Mouse (Mus musculus) lung, postnatal 10 days (tissue): ENCODE measurements around the gene Emcn.

Experiments used
- DNase-seq: peaks from one replicate; pipeline ENCODE4 v3.0.0; 2021

Gene Emcn

GRCm38 (mm10) chr3:137415451-137416086, 74.7 kb downstream of the Emcn start:
- DNase-seq: peak; percentile 10

- peak; percentile 21 for DNase-seq
These were observed 77.8 kb downstream of the Emcn start for GRCm38 (mm10) chr3:137418636-137419035.

DNA sequence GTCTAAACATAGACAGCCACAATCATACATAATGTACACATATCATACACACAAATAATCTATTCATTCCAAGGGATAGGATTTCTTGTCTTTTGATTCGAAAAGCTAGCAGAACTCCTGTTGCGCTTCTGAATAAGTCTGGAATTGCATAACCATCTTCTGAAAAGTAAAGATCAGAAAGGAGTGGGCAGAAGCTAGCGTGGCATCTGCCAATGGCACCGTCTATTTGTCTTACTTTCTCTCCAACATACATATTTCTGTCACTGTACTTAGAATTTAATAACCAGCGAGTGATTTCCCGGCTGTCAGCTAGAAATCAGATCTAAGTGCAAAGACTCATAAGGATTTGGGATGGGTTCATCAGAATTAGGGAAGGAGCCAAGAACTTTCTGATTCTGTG, 88.6 kb downstream of the Emcn start:
- DNase-seq: no peak

- no peak for DNase-seq
These were observed 124.2 kb downstream of the Emcn start for GRCm38 (mm10) chr3:137464902-137465629.

DNA sequence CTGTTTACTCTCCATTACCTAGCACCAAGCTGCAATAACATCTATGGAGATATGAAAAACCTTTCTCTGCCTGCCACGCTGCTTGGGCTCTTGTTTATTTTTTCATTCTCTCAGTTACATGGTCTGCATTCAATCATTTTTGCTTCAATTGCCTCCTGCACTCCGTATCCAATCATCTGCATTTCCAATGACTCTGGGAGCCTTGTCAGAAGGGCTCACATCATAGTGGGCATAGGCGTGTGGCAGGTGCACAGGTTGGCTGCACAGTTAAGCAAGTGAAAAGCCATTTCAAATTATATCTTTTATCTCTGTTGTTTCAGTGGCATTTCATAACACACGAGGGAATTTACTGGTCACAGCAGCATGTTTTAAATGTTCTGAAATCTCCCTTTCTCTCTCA, 125.1 kb downstream of the Emcn start:
- no peak for DNase-seq

DNA sequence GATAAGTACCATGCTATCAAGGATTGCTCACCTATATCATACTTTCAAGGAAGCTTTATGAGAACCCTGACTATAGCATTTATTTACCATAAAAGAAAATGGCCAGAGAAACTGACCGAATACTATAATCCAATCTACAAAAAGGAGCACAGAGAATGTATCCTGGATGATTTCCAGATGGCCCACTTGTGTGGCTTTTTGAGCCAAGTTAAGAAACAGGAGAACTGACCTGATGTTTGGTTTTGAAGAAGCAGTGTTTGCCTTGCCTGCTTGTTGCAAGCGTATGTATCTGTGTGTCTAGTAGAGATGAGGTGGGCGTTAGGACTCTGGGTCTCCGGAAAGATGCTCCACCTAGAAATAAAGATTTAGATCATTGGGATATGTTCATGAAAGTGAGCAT, 125.9 kb downstream of the Emcn start:
- no peak for DNase-seq

DNA sequence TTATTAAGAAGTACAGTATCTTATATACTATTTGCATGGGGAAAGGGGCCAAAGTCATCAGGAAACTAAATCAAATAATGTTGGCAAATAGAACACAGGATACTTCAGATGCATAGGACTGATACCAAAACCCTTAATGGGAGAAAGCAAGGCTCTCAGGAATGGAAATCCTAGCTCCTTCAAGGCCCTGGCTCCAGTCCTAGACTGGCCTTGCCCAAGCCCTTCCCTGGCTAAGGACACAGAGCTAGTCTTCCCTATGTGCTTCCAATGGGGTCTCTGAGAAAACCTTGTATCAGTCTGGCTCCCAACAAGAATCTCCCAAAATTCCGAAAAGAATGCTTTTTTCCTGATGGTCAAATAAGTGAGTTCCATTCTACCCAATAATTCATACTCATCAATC, 126.5 kb downstream of the Emcn start:
- no peak for DNase-seq

GRCm38 (mm10) chr3:137472145-137472544, 131.3 kb downstream of the Emcn start:
- DNase-seq: no peak

DNA sequence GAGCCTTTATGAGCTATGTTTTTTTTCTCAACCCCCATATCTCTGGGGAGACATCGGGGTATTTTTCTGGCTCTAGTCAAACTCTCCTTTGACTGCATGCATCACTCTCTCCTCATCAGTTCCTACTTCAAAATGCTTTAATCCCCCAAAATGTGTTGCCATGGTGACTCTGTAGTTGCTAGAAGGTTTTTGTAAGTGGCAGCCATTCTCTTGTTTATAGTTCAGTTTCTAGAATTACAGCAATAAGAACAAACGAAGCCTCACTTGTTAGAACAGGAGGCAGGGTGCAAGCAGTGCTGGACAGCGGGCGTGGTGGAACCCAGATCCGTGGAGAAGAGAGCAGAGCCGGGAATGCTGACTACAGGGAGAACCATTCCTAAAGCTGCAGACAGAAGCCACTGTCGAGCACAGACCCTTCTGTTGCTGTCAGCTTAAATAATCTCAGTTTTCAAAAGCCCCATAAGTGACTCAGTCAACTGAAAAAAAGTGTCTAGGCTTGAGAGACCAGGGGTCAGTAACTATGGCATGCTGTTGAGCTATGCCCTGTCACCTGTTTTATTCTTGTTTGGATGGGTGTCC, 139.0 kb downstream of the Emcn start:
- DNase-seq: peak; percentile 8

GRCm38 (mm10) chr3:137481157-137481556, 140.3 kb downstream of the Emcn start:
- no peak for DNase-seq
